Mouse (Mus musculus) cortical plate, adult 2 months (tissue): Measurements from ENCODE around the gene Anp32a.

Source experiments
- CTCF ChIP-seq: fragments of 200-500 bp; IDR thresholded peaks from 2 replicates; pipeline ENCODE4 v1.5.1; 2011; ENCODE audit warnings: mild to moderate bottlenecking, control low read depth, low read length; ENCODE audit not compliant: insufficient read depth; ENCODE audit errors: extremely low read depth
- POLR2A ChIP-seq: fragments of 200-500 bp; IDR thresholded peaks from 2 replicates; pipeline ENCODE4 v1.6.1; 2011; ENCODE audit warnings: mild to moderate bottlenecking, low read length, control low read depth; ENCODE audit not compliant: insufficient read depth; ENCODE audit errors: extremely low read depth

DNA sequence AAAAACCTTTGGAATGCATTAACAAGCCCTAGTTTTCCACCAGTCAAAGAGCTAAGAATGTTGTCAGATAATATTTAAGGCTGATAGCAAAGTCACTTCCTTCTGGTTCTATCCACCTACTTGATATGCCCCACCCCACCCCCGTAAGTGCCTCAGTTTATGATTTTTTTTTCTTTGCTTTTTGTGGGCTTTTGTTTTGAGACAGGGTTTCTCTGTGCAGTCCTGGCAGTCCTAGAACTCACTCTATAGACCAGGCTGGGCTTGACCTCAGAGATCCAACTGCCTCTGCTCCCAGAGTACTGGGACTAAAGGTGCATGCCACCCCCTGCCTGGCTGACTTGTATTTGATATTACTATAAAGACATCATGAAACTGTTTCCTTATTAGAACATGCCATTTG lies 17.3 kb upstream of the Anp32a start:
- TF ChIP-seq CTCF: no peak
- TF ChIP-seq POLR2A: no peak
